34 mouse cellular contexts compared by ENCODE assay signal in the genomic region with DNA sequence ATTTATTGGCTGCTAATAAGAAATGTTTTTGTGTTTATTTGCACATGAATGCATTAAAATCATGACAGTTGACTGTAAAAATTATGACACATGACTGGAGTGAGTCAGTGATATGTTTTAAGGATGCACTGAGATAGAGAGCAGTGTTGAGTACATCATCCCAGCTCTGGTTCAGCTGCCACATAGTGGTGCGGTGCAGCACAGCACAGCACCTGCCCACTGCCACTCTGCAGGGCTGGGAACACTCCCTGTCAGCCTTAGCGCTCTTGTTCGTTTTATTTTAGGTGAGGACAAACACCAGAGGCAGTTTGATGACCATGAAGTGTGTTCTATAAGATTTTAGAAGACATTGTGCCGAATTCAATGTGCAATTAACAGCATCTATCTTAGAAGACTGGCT. TPM values are rescaled to one million over a fixed set of nuclear protein-coding genes. Genes with fewer than 3 reads are reported as not detected.
DNase-seq lines count a peak whose midpoint lies in the region; ATAC-seq and TF ChIP-seq lines count a peak whose summit lies in the region.
"Had no signal": no experiment of that assay in that cellular context is flagged by ENCODE, and none has a peak within 500 bp of the region (broad histone marks: within the 10 kb centered on the region; RNA-seq: fewer than 3 reads in every experiment).

No protein-coding gene starts in this region.

- peaks cover 10% of the 10 kb centered on the region for H3K4me1 ChIP-seq in cerebellum, adult 2 months (ENCODE audit: control insufficient read depth, insufficient read depth, low read length)
- peaks cover 22% of the 10 kb centered on the region for H3K4me1 ChIP-seq in heart, adult 2 months (ENCODE audit: control insufficient read depth, insufficient read depth, low read length)
- H3K4me1 ChIP-seq in heart, embryonic 10.5 days = peaks cover 47% of the 10 kb centered on the region
- H3K4me1 ChIP-seq in liver, adult 2 months (ENCODE audit: control insufficient read depth, insufficient read depth, low read length) = peaks cover 10% of the 10 kb centered on the region; the same call in 1 of the 2 replicates
- peaks cover 76% of the 10 kb centered on the region for H3K4me1 ChIP-seq in liver, embryonic 12.5 days
- H3K4me1 ChIP-seq: embryonic facial prominence, embryonic 15.5 days had no signal

- 53% methylated on average over 4 of the region's 4 CpGs for WGBS in cerebellum, adult 2 months
- 68% methylated on average over 4 of the region's 4 CpGs for WGBS in heart, adult 2 months
- WGBS in heart, embryonic 10.5 days = 64% methylated on average over 4 of the region's 4 CpGs
- WGBS in liver, adult 2 months = 72% methylated on average over 4 of the region's 4 CpGs
- WGBS in liver, embryonic 12.5 days (ENCODE audit: insufficient replicate concordance) = 81% methylated on average over 4 of the region's 4 CpGs

- TF ChIP-seq POLR2A in cerebellum, adult 2 months (IDR thresholded peaks at IDR 0.05; ENCODE audit: borderline replicate concordance, insufficient read depth, low read length) = no peak
- no peak for TF ChIP-seq POLR2A in heart, adult 2 months (IDR thresholded peaks at IDR 0.05; ENCODE audit: insufficient read depth, low read depth, low read length)
- TF ChIP-seq POLR2A in liver, adult 2 months (IDR thresholded peaks at IDR 0.05; ENCODE audit: extremely low read depth, insufficient read depth, low read length) = no peak

- intact Hi-C loops in heart, adult 2 months (cut with DNase I) = no loop called here

- TF ChIP-seq EP300 in heart, adult 2 months (IDR thresholded peaks at IDR 0.05; ENCODE audit: insufficient read depth, low read depth, low read length) = no peak

- peaks cover 24% of the 10 kb centered on the region for H3K36me3 ChIP-seq in heart, adult 2 months (ENCODE audit: control insufficient read depth, insufficient read depth, low read length)
- H3K36me3 ChIP-seq in heart, embryonic 10.5 days = no peaks in the 10 kb centered on the region
- H3K36me3 ChIP-seq in liver, adult 2 months (ENCODE audit: control insufficient read depth, insufficient read depth, low read length) = no peaks in the 10 kb centered on the region
- H3K36me3 ChIP-seq in liver, embryonic 12.5 days = peaks cover 14% of the 10 kb centered on the region
- H3K36me3 ChIP-seq: hindbrain, embryonic 13.5 days; midbrain, embryonic 13.5 days had no signal

- DNase-seq in cerebellum, adult 2 months = no peak
- no peak for DNase-seq in cerebellum, adult 9-10 months
- no peak for DNase-seq in heart, adult 2 months
- DNase-seq in heart, embryonic 10.5 days (ENCODE audit: low spot score) = no peak
- no peak for DNase-seq in liver, adult 2 months (ENCODE audit: extremely low read depth, low read depth, low spot score)
- no peak for DNase-seq in embryo, embryonic 9.5 days (ENCODE audit: extremely low spot score)
- DNase-seq: adrenal gland, adult 2 months; adrenal gland, postnatal 36 days; cerebellum, adult 8-10 months; cerebellum, postnatal 36 days; embryo, embryonic 11 days; heart, postnatal 4 days; kidney, adult 18-20 months; kidney, postnatal 36 days; layer of hippocampus, postnatal 36 days; lung, adult 2 months; lung, postnatal 14 days; thymus, adult 2 months; thymus, postnatal 4 days had no signal

- no peaks in the 10 kb centered on the region; the same call in 1 of the 2 replicates for H3K27me3 ChIP-seq in cerebellum, adult 2 months (ENCODE audit: control insufficient read depth, insufficient read depth, low read length)
- no peaks in the 10 kb centered on the region for H3K27me3 ChIP-seq in heart, adult 2 months (ENCODE audit: control insufficient read depth, insufficient read depth, low read length)
- no peaks in the 10 kb centered on the region for H3K27me3 ChIP-seq in heart, embryonic 10.5 days (ENCODE audit: insufficient read depth, poor library complexity, severe bottlenecking)
- no peaks in the 10 kb centered on the region for H3K27me3 ChIP-seq in liver, adult 2 months (ENCODE audit: control insufficient read depth, insufficient read depth, low read length)
- H3K27me3 ChIP-seq in liver, embryonic 12.5 days (replicated peaks) = no peaks in the 10 kb centered on the region
- H3K27me3 ChIP-seq: CH12.LX; embryonic facial prominence, embryonic 15.5 days; forebrain, embryonic 13.5 days; hindbrain, embryonic 13.5 days; midbrain, embryonic 13.5 days had no signal

- TF ChIP-seq CTCF in cerebellum, adult 2 months (IDR thresholded peaks at IDR 0.05; ENCODE audit: borderline replicate concordance, insufficient read depth, low read depth, low read length) = peak; percentile 18; the same call in 1 of the 2 replicates
- peak; percentile 11; the same call in 1 of the 2 replicates for TF ChIP-seq CTCF in heart, adult 2 months (IDR thresholded peaks at IDR 0.05)
- peak; percentile 18; the same call in 1 of the 2 replicates for TF ChIP-seq CTCF in liver, adult 2 months (IDR thresholded peaks at IDR 0.05; ENCODE audit: low read depth, low read length)

- no peaks in the 10 kb centered on the region for H3K9me3 ChIP-seq in heart, embryonic 10.5 days
- no peaks in the 10 kb centered on the region for H3K9me3 ChIP-seq in liver, embryonic 12.5 days (replicated peaks)
- H3K9me3 ChIP-seq: embryonic facial prominence, embryonic 15.5 days; forebrain, embryonic 13.5 days; hindbrain, embryonic 13.5 days; midbrain, embryonic 13.5 days had no signal

- no peak overlapping the region for H3K9ac ChIP-seq in heart, adult 2 months (ENCODE audit: low read depth, low read length)
- no peak overlapping the region for H3K9ac ChIP-seq in liver, adult 2 months (ENCODE audit: low read depth, low read length)
- H3K9ac ChIP-seq in liver, embryonic 12.5 days = no peak overlapping the region
- H3K9ac ChIP-seq: embryonic facial prominence, embryonic 15.5 days; forebrain, embryonic 13.5 days; hindbrain, embryonic 13.5 days; midbrain, embryonic 13.5 days had no signal

- H3K4me2 ChIP-seq in liver, embryonic 12.5 days = no peak overlapping the region
- H3K4me2 ChIP-seq: embryonic facial prominence, embryonic 15.5 days; forebrain, embryonic 13.5 days; heart, embryonic 11.5 days; hindbrain, embryonic 13.5 days; liver, embryonic 11.5 days; midbrain, embryonic 13.5 days had no signal

- no peak for ATAC-seq in liver, embryonic 12.5 days
- peak; percentile 50; the same call in 1 of the 2 replicates for ATAC-seq in megakaryocyte progenitor cell, adult 5-6 weeks (replicated peaks; ENCODE audit: poor library complexity)
- ATAC-seq: activated CD4-positive, CD25-positive, alpha-beta regulatory T cell, adult 4 months; forebrain, embryonic 13.5 days; midbrain, embryonic 13.5 days had no signal

- no peak overlapping the region for H3K27ac ChIP-seq in cerebellum, adult 2 months (ENCODE audit: insufficient read depth, low read length)
- no peak overlapping the region for H3K27ac ChIP-seq in heart, adult 2 months
- H3K27ac ChIP-seq in heart, embryonic 10.5 days = no peak overlapping the region
- H3K27ac ChIP-seq in liver, adult 2 months (replicated peaks; ENCODE audit: insufficient read depth, low read depth, low read length) = no peak overlapping the region
- H3K27ac ChIP-seq in liver, embryonic 12.5 days = no peak overlapping the region
- H3K27ac ChIP-seq: embryonic facial prominence, embryonic 15.5 days; forebrain, embryonic 13.5 days; hindbrain, embryonic 13.5 days; midbrain, embryonic 13.5 days had no signal

- peaks cover 21% of the 10 kb centered on the region for H3K79me2 ChIP-seq in heart, adult 2 months (replicated peaks; ENCODE audit: control insufficient read depth, insufficient read depth, low read length)
- peaks cover 57% of the 10 kb centered on the region for H3K79me2 ChIP-seq in liver, adult 2 months (ENCODE audit: control insufficient read depth, insufficient read depth, low read length)

- no peak overlapping the region for H3K4me3 ChIP-seq in cerebellum, adult 2 months (replicated peaks; ENCODE audit: insufficient read depth, low read depth, low read length)
- H3K4me3 ChIP-seq in heart, adult 2 months = no peak overlapping the region
- H3K4me3 ChIP-seq in heart, embryonic 10.5 days = no peak overlapping the region
- H3K4me3 ChIP-seq in liver, adult 2 months (ENCODE audit: insufficient read depth, low read depth, low read length) = no peak overlapping the region
- H3K4me3 ChIP-seq in liver, embryonic 12.5 days = no peak overlapping the region
- H3K4me3 ChIP-seq: embryonic facial prominence, embryonic 15.5 days; forebrain, embryonic 13.5 days; hindbrain, embryonic 13.5 days; midbrain, embryonic 13.5 days had no signal

RNA-seq across cellular contexts. Expression of a gene that starts 15.2 kb away (rescaled TPM):
- 64.2 and 65.0 TPM in 2 replicates for polyA plus RNA-seq in cerebellum, adult 2 months (2012; rRNA removed)
- total RNA-seq in heart, adult 2 months (2021) = 10 to 100 TPM; 32.0 to 32.2 TPM
- polyA plus RNA-seq in heart, adult 2 months (2012; rRNA removed) = 40.8 and 47.9 TPM in 2 replicates
- 6.9 and 11.5 TPM in 2 replicates for polyA plus RNA-seq in heart, embryonic 10.5 days (2016; fragmentation: Nextera tagmentation; extraction: Ambion mirVana)
- 8.7 and 13.1 TPM in 2 replicates for total RNA-seq in liver, adult 2 months (2014; rRNA removed)
- polyA plus RNA-seq in liver, adult 2 months (2012; rRNA removed) = 23.7 and 24.0 TPM in 2 replicates
- polyA plus RNA-seq in liver, embryonic 12.5 days (2016; fragmentation: Nextera tagmentation; extraction: Ambion mirVana) = 19.3 and 23.7 TPM in 2 replicates
- 32.0 and 40.2 TPM in 2 replicates for total RNA-seq in megakaryocyte progenitor cell, adult 5-6 weeks (2015)
- total RNA-seq in megakaryocyte progenitor cell, adult 5-6 weeks (2017) = 23.4 and 28.6 TPM in 2 replicates

RNA-seq across cellular contexts. Expression of a gene that starts 55.3 kb away (rescaled TPM):
- polyA plus RNA-seq in cerebellum, adult 2 months (2012; rRNA removed) = 0.05 TPM in 1 of 2 replicates, not detected in the other
- total RNA-seq in heart, adult 2 months (2021) = not detected
- not detected in 2 replicates for polyA plus RNA-seq in heart, adult 2 months (2012; rRNA removed)
- 0.11 and 1.9 TPM in 2 replicates for polyA plus RNA-seq in heart, embryonic 10.5 days (2016; fragmentation: Nextera tagmentation; extraction: Ambion mirVana)
- total RNA-seq in liver, adult 2 months (2014; rRNA removed) = 6.1 and 9.3 TPM in 2 replicates
- polyA plus RNA-seq in liver, adult 2 months (2012; rRNA removed) = 13.5 and 19.2 TPM in 2 replicates
- 3.8 and 3.9 TPM in 2 replicates for polyA plus RNA-seq in liver, embryonic 12.5 days (2016; fragmentation: Nextera tagmentation; extraction: Ambion mirVana)
- not detected in 2 replicates for total RNA-seq in megakaryocyte progenitor cell, adult 5-6 weeks (2015)
- not detected in 2 replicates for total RNA-seq in megakaryocyte progenitor cell, adult 5-6 weeks (2017)
- total RNA-seq: CH12.LX; gastrocnemius, adult 8-10 months; heart, postnatal 4 days; layer of hippocampus, adult 8-10 months; layer of hippocampus, postnatal 36 days; left cerebral cortex, postnatal 14 days had no signal
- polyA plus RNA-seq: heart, embryonic 11.5 days; heart, postnatal 0 days; hindbrain, embryonic 13.5 days; limb, embryonic 11.5 days; lung, adult 2 months; midbrain, embryonic 13.5 days had no signal
